Mouse (Mus musculus) neutrophil, adult 65 days (primary cell): Measurements from ENCODE around the gene Ovol3. TPM values are rescaled to one million over a fixed set of nuclear protein-coding genes. Genes with fewer than 3 reads are reported as not detected.

Experiments used
- total RNA-seq: library from RNA; stranded (reverse); gene quantifications from 2 replicates; pipeline ENCODE4 v1.2.4, GENCODE M21; 2023

Gene Ovol3
- total RNA-seq = not detected in 2 replicates

GRCm38 (mm10) chr7:30235625-30236024 lies at the start of gene Ovol3:
Ovol3 (minus strand) TSS chr7:30235725.

GRCm38 (mm10) chr7:30279951-30280669 lies 44.6 kb upstream of the Ovol3 start, which contains the start of the genes Thap8 and Wdr62:
Thap8 (plus strand) TSS chr7:30280094.
Wdr62 (minus strand) TSS chr7:30280419.

GRCm38 (mm10) chr7:30231669-30232454 lies 3.7 kb downstream of the Ovol3 start, which contains the start of the genes Polr2i and Tbcb:
Polr2i (plus strand) TSS chr7:30231948.
Tbcb (minus strand) TSS chr7:30232272.

GRCm38 (mm10) chr7:30198481-30198971 lies 37.0 kb downstream of the Ovol3 start, which contains the start of gene Capns1:
Capns1 (minus strand) TSS chr7:30198811.

GRCm38 (mm10) chr7:30183879-30184289 lies 51.6 kb downstream of the Ovol3 start, which contains the start of gene Cox7a1:
Cox7a1 (plus strand) TSS chr7:30184144.

Other genes starting within 250 kb of the Ovol3 start
- gene Zfp14, start 184.3 kb downstream of the Ovol3 start, total RNA-seq = 0.22 and 0.25 TPM in 2 replicates
- 0.14 TPM in 1 of 2 replicates, not detected in the other for gene Zfp82, start 162.8 kb downstream of the Ovol3 start, total RNA-seq
- gene Gm26920, start 145.3 kb downstream of the Ovol3 start, total RNA-seq = not detected in 2 replicates
- 0.28 and 0.52 TPM in 2 replicates for gene Zfp566, start 145.2 kb downstream of the Ovol3 start, total RNA-seq
- 3.6 and 4.7 TPM in 2 replicates for gene Zfp260, start 140.9 kb downstream of the Ovol3 start, total RNA-seq
- 8.6 and 15.5 TPM in 2 replicates for gene Zfp382, start 113.8 kb downstream of the Ovol3 start, total RNA-seq
- gene Zfp146, start 66.0 kb downstream of the Ovol3 start, total RNA-seq = 12.9 and 13.6 TPM in 2 replicates
- 2.1 TPM in 1 of 2 replicates, not detected in the other for gene Cox7a1, start 51.6 kb downstream of the Ovol3 start, total RNA-seq
- gene Capns1, start 36.9 kb downstream of the Ovol3 start, total RNA-seq = 210 and 217 TPM in 2 replicates
- 13.6 and 20.7 TPM in 2 replicates for gene Polr2i, start 3.8 kb downstream of the Ovol3 start, total RNA-seq
- gene Tbcb, start 3.5 kb downstream of the Ovol3 start, total RNA-seq = 35.3 and 41.6 TPM in 2 replicates
- 0.50 TPM in 1 of 2 replicates, not detected in the other for gene Thap8, start 44.4 kb upstream of the Ovol3 start, total RNA-seq
- 16.4 and 19.5 TPM in 2 replicates for gene Wdr62, start 44.7 kb upstream of the Ovol3 start, total RNA-seq
- gene Clip3, start 56.0 kb upstream of the Ovol3 start, total RNA-seq = not detected in 2 replicates
- gene Alkbh6, start 73.0 kb upstream of the Ovol3 start, total RNA-seq = 12.1 and 19.6 TPM in 2 replicates
- 0.73 TPM in 1 of 2 replicates, not detected in the other for gene Syne4, start 79.1 kb upstream of the Ovol3 start, total RNA-seq
- 0.29 TPM in 1 of 2 replicates, not detected in the other for gene E130208F15Rik, start 86.0 kb upstream of the Ovol3 start, total RNA-seq
- 1.9 and 3.6 TPM in 2 replicates for gene Sdhaf1, start 88.2 kb upstream of the Ovol3 start, total RNA-seq
- not detected in 2 replicates for gene Lrfn3, start 127.0 kb upstream of the Ovol3 start, total RNA-seq
- gene Tyrobp, start 178.0 kb upstream of the Ovol3 start, total RNA-seq = 2,000 and 2,325 TPM in 2 replicates
- gene Hcst, start 184.1 kb upstream of the Ovol3 start, total RNA-seq = 115 and 126 TPM in 2 replicates
- 82.7 and 113 TPM in 2 replicates for gene Nfkbid, start 186.0 kb upstream of the Ovol3 start, total RNA-seq
- gene Aplp1, start 209.8 kb upstream of the Ovol3 start, total RNA-seq = 0.25 TPM in 1 of 2 replicates, not detected in the other
- not detected in 2 replicates for gene Kirrel2, start 222.0 kb upstream of the Ovol3 start, total RNA-seq
- not detected in 2 replicates for gene Nphs1, start 222.6 kb upstream of the Ovol3 start, total RNA-seq